Mouse (Mus musculus): ENCODE measurements around the gene Mgll.
A peak's percentile ranks its signal among the peaks of the same experiment; 100 is the strongest.

GRCm38 (mm10) chr6:88841781-88842689 lies 117.8 kb downstream of the Mgll start, which contains the start of gene Abtb1:
- TF ChIP-seq POLR2A (IDR thresholded peaks at IDR 0.05; ENCODE audit: insufficient read depth, low read depth, low read length), result peak; percentile 59; the same call in 1 of the 2 replicates
- peak; percentile 49; the same call in 1 of the 2 replicates for TF ChIP-seq CTCF (IDR thresholded peaks at IDR 0.05; ENCODE audit: insufficient read depth, low read depth, low read length)

All from olfactory bulb, adult 2 months (tissue).